Mouse (Mus musculus): ENCODE data around the gene 4930402H24Rik. TPM values are rescaled to one million over a fixed set of nuclear protein-coding genes. Genes with fewer than 3 reads are reported as not detected.
"Not testable (repeated sequence)": the region's sequence is repeated elsewhere in the genome, so short reads cannot be mapped to it uniquely, and the experiment has no call there.

Gene 4930402H24Rik
- total RNA-seq, 2 experiments from 2014 or later = 80.1 to 86.3 TPM

- DNase-seq = no peak
Measured at GRCm38 (mm10) chr2:130851363-130852246, 54.6 kb downstream of the 4930402H24Rik start.

- no peak for DNase-seq
Measured at GRCm38 (mm10) chr2:130849688-130850087, 56.5 kb downstream of the 4930402H24Rik start.

DNA sequence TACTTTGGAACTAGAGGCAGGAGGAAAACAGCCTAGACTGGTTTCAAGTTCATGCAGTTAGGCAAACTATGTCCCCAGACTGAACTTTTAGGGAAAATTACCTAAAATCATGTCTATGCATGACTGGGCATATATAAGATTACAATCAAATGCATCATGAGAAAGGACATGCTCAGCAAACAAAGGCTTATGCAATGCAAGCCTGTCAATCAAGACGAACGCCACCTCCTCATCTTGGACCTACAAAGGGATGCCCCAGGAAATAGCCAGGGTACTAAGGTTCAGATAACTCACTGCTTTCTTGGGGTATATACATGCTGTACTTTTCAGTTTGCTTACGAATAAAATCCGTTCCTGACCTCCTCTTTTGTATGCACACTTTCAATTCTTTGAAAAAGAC, 57.9 kb downstream of the 4930402H24Rik start:
- no peak for DNase-seq

DNA sequence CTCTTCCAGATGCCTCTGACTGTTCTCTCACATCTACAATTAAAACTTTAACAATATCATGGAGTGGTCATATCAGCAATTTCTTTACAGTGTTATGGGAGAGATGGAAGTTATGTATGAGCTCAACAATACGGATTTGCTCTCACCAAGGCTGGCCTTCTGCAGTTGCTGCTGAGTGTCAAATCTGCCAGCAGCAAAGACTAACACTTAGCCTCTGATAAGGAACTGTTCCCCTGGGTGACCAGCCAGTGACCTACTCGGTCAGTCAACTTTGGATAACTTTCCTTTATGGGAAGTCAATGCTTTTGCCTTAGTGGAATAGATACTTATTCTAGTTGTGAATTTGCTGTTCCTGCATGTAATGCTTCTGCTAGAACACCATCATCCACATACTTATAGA, 62.6 kb downstream of the 4930402H24Rik start:
- DNase-seq = peak; percentile 37

DNA sequence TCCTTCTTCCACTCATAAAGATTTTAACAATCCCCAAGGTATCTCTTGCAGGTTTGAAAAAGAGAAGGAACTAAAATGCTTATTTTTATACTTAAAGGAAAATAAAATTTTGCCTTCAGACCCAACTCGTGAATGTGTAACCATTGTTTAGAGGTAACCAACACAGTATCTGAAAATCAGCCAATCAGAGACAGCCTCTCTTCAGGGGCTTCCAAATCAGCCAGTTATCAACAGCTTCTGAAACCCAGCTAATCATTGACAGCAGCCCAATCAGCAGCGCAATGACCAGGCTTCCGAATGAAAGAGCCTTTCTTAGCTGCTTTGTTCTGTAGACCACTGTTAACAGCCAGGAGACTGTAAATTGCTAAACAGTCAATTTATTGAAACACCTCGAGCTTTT, 65.4 kb downstream of the 4930402H24Rik start:
- DNase-seq = peak; percentile 69

- peak; percentile 83 for DNase-seq
Measured at GRCm38 (mm10) chr2:130839874-130840661, 66.1 kb downstream of the 4930402H24Rik start.

DNA sequence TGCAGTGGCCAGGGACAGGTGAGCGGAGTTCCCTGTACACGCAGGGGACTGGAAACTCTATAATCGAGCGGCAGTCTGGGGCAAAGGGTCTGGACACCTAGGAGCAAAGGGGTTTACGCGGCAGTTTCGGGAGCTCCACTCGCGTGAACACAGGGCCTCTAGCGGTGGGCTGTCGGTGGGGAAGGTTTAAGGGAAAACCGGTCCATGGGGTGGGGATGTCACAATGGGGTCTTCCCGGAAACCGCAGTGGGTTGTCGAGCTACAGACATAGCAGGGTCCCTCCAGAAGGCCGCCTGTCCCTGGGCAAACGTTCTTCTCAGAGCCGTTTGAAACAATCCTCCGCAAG, 66.7 kb downstream of the 4930402H24Rik start:
- DNase-seq = no peak

DNA sequence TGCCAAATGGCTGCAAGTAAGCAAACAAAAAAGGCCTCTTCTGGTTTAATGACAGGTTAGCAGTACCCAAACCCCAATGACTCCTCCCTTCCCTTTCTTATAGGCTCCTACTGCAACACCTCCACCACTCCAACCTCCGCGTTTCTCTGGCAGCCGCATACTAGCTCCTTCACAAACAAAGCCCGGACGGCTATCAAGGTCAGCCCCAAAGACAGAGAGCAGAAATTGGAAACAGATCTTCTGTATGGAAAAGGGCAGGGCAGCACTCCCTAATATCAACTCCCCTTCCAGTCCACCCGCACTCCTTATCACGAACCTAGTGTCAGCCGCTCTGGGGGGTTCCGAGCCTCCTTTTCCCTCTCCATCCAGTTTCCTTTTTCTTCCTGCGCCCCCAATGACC, 67.1 kb downstream of the 4930402H24Rik start:
- DNase-seq = peak; percentile 61

- no peak for DNase-seq
Measured at GRCm38 (mm10) chr2:130838131-130838530, 68.1 kb downstream of the 4930402H24Rik start.

- no peak for DNase-seq
Measured at GRCm38 (mm10) chr2:130833699-130834098, 72.5 kb downstream of the 4930402H24Rik start.

DNA sequence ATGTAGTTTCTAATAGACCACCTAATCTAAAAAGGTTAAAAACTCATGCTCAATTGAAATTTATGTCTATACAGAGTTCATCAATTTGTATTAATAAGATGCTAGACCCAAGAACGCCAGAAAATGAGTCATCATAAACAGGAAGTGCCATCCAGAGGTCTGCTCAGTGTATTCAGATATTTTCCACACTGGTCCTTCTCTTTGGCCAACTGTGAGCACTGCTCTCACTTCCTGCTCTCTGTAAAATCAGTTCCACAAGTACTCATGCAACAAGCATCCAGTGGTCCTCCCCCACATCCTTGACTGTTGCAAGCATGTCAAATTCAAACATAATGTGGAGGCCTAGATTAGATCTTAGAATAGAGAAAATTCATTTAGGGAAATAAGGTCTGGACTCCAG, 73.6 kb downstream of the 4930402H24Rik start:
- no peak for DNase-seq

DNA sequence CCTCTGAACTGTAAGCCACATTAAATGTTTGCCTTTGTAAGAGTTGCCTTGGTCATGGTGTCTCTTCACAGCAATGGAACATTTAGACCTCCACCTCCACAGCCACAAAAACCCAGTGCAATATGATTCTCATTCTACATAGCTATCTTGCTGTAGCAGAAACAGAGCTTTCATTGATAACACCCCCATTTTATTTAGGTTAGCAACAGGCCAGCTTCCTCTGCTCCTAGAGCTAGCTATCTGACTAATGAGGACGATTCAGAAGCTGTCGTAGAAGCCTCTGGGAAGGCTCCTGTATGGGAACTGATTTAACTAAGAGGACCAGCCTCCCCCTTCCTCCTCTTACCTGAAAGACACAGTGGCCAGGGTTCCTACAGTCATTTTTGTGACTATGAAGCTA, 74.2 kb downstream of the 4930402H24Rik start:
- no peak for DNase-seq

- DNase-seq = no peak
Measured at GRCm38 (mm10) chr2:130830236-130830635, 76.0 kb downstream of the 4930402H24Rik start.

DNA sequence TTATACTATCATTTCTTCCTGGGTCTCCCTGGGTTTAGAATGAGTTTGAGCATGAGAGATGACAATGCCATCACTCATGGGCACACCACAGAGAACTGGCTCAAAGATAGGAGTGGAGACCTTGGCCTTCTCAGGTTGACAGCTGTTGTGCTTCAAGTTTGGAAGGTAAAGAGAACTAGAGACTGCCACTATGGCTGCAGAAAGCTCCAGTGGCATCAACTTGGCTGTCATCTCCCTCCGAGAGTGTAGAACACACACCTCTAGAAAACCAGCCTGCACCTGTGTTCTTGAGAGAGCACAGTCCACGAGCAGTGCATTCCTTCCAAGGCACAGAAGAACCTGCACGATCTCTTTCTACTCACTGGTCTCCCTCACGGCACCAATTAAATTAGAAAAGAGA, 76.7 kb downstream of the 4930402H24Rik start:
- DNase-seq = no peak

DNA sequence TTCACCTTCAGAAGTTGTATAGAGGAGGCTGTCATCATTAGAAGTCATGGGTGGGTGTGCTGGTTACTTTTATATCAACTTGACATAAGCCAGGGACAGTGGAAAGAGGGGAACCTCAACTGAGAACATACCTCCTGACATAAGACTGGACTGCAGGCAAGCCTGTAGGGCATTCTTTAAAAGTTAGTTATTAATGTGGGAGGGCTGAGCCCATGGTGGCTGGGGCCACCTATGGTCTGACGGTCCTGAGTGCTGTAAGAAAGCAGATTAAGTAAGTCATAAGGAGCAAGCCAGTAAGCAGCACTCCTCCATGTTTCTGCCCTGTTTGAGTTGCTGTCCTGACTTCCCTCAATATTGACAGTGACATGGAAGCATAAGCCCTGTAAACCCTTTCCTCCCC, 77.5 kb downstream of the 4930402H24Rik start:
- DNase-seq = no peak

DNA sequence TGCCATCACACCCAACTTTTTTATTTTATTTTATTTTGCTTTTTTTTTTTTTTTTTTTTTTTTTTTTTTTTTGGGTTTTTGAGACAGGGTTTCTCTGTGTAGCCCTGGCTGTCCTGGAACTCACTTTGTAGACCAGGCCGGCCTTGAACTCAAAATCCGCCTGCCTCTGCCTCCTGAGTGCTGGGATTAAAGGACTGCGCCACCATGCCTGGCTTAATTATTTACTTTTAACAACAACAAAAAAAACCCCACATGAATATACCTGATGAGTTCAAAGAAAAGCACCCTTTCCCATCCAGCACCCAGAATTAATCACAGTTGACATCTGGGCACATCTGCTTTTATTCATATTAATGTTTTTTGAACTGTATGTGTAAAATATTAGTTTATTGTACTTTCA, 78.1 kb downstream of the 4930402H24Rik start:
- DNase-seq = not testable (repeated sequence)

DNA sequence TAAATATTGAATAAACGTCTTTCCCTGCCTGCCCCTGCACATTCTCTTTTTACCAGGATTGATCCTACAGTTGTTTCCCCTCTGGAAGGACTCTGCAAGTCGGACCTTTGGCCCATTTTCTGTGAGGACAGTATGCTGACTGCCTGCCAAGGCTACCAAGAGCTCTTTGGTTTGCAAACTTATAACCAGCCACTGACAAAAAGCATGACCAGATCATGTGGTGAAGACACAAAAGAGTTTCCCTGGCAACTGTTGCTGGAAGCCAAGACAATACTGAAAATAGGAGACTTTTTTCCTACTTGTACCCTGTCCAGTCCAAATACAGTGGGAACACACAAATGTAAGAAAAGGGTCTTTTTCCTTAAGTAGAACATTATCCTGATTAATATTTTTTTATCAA, 78.8 kb downstream of the 4930402H24Rik start:
- peak; percentile 71 for DNase-seq

- peak; percentile 34 for DNase-seq
Measured at GRCm38 (mm10) chr2:130818838-130819647, 87.2 kb downstream of the 4930402H24Rik start.

GRCm38 (mm10) chr2:130817865-130818264, 88.3 kb downstream of the 4930402H24Rik start:
- no peak for DNase-seq

DNA sequence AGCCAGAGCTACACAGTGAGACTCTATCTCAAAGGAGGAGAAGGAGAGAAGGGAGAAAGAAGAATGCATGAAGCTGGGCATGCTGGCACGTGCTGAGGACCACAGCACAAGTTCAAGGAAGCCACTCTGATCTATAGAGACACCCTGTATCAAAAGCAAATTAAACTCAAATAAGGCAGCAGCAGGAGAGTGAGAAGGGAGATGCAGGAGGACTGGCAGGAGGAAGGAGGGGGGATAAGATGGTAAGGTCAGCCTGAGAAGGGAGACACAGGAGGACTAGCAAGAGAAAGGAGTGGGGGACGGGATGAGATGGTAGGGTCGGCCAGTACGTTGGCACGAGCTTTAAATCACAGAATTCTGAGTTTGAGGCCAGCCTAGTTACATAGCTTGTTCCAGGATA, 90.0 kb downstream of the 4930402H24Rik start:
- DNase-seq = no peak

DNA sequence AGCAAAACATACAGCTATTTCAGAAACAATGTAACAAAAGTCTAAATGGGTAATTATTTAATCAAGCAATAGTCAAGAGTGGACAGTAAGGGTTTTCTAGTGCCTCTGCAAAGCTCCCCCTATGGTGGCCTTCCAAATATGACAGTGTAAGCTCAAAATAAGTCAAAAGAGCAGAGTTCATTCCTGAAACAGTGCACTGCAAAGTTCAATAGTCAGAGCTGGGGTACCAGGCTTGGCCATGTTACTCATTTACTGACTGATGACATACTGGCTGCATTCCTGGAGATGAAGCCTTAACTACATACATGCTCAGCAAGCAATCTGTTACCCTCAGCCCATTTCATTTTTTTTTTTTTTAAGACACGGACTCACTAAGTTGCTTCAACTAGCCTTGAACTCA, 91.7 kb downstream of the 4930402H24Rik start:
- DNase-seq = no peak

DNA sequence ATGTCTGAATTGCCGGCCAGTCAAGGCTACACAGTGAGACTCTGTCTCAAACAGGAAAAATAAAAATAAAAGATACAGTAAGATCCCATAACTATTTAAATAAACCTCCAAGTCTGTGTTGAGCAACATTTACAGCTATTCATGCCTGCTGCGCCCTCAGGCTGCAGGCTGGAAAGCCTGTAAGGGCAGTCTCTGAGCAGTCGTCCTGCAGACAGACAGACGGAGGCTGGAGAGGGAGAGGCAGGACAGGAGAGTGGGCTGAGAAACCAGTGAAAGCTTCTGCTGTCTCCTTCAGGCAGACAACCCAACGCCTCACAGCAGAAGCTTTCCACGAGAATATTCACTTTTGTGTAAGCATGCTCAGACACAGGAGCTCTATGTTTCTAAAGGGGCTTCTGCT, 92.5 kb downstream of the 4930402H24Rik start:
- DNase-seq = no peak

- no peak for DNase-seq
Measured at GRCm38 (mm10) chr2:130812487-130812886, 93.7 kb downstream of the 4930402H24Rik start.

Measured in heart, postnatal 4 days (tissue).